Mouse (Mus musculus): ENCODE data around the gene Snx1.

The Snx1 gene

GRCm38 (mm10) chr9:66127884-66128283, 1.5 kb upstream of the Snx1 start:
- DNase-seq (ENCODE audit: low read depth, low spot score), result no peak

DNA sequence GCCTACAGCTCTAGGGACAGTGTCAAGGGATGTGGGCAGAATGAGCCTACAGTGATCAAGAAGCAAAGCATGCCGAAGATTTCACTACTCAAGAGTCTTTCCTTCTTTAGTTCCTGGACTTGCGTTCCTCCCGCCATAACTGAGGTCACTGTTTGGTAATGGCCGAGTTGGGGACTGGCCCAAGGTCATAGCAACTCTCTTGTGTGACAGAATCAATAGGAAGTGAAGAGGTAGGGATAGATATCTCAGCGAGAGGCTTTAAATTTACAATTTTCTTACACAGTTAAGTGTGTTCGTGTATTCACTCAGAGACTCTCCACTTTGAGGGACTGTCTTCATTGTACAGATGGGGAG, 783 bp upstream of the Snx1 start:
- no peak for DNase-seq (ENCODE audit: low read depth, low spot score)

DNA sequence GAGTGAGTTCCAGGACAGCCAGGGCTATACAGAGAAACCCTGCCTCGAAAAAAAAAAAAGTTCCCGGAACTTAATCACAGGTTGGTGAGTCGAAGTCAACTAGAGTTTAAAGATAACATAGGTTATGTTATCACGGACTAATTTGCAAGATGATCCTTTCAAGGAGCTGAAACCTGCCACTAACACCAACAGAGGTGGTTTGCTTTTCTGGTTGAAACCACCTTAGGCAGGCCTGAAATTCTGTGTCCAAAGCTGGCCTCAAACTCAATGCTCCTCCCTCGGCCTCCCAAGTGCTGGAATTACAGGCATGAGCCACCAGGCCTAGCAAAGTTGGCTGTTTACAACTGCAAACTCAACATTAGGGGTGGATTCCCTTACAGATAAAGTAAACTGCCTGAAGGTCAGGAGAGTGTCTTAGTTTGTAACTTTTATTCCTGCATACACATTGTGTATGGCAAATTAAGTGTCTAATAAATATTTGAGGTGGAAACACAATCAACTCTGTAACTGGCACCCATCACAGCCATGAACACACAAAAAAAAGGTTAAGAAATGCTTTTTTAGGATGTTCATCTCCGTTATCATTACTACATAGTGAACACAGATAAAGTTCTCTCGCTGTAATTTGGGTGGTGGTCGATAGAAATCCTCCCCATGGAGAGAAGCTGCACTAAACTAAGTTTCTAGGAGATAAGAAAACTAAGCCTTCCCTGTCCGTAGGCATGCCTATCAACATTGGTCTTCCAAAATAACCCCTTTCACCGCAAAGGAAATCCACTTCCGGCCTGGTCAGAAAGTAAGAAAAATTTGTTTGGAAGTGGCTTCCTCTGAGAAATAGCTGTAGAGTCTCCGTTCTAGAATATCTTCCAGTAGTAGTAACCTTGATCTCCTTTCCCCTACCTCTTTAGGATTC, 588 bp downstream of the Snx1 start:
- no peak for DNase-seq (ENCODE audit: low read depth, low spot score)

- peak; percentile 97 for DNase-seq (ENCODE audit: low read depth, low spot score)
These were observed 1.5 kb downstream of the Snx1 start for GRCm38 (mm10) chr9:66124681-66125542.

DNA sequence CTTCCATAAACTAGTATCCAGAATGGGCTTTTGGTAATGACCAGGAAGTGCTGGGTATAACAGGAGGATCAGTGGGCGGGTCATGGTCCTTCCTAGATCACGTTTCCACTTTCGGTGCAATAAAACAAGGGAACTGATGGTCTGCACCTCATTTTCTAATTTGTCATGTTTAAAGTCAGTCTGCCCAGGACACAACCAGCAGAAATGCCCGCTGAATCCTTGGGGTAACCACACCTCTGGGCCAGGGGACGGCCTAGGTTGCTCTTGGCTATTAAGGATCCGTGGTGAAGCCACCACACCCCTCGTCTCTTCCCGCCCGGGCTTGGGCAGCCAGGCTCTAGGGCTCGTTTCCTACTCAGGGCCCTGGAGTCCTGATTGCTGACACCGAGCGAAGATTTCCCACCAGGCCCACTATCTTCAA, 2.3 kb downstream of the Snx1 start:
- DNase-seq (ENCODE audit: low read depth, low spot score), result peak; percentile 21

DNA sequence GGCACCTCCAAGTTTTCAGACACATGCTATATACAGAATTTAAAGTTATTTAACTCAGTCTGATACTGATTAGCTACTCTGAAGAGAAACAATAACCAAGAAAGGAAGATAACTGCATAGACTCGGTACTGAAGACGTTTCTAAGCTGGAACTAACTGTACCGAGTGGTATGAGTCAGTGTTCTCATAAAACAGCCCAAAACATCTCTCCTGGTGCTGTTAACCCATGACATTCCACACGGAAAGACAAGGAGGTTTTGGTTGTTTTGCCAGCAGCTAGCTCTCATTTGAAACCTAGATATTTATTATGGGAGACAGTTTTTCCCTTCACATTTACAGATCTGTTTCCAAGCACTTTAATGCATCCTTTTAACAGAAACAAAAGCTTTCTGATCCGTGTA, 2.7 kb downstream of the Snx1 start:
- DNase-seq (ENCODE audit: low read depth, low spot score), result no peak

DNA sequence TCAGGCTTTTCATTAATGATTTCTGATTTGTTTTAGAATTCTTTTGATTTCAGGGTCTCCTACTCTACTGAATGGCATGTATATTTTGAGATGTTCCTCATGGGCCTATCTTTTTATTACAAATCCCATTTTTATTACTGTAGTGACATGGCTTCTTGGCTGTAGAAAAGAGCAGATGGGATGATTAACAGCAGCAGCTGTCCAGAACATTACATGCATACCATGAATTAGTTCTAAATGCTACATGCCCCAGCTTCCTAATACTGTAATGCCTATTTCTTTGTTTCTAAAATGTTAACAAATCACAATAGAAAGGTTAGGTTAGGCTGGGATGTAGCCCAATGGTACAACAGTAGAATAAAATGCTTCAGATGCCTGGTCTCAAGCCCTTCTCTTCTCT, 5.0 kb downstream of the Snx1 start:
- DNase-seq (ENCODE audit: low read depth, low spot score), result no peak

DNA sequence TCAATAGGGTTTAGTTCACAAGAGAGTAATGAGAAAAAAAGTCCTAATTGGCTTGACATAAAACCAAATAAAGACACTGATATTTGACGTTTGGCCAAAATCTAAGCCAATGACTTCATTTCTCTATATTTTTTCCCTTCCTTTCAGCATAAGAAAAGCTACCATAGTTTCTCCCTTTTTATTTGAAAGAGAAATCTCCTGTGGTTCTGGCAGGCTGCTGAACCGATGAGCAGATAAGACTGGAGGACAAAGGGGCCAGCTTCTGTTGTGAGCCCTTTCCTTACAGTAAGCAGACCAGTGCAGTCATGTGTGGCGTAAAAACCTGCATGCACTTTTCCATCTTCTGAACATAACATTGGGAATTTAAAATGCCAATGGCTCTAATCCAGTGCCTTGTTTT, 5.4 kb downstream of the Snx1 start:
- no peak for DNase-seq (ENCODE audit: low read depth, low spot score)

GRCm38 (mm10) chr9:66120106-66120505, 6.3 kb downstream of the Snx1 start:
- DNase-seq (ENCODE audit: low read depth, low spot score), result no peak

DNA sequence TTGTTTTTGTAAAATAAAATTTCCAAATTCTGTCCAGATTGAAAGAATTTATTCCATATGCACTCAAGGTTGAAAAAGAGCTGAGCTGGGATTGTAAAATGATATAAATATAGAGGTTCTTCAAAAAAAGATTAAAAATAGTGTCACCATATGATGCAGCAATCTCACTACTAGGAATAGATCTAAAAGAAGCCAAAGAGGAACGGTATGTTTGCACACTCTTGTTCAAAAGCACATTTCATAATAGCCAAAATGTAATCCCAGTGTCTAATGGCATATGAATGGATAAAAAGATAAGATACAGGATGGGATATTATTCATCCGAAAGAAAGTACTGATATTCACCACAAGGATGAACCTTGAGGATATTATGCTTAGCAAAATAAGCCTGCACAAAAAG, 6.9 kb downstream of the Snx1 start:
- no peak for DNase-seq (ENCODE audit: low read depth, low spot score)

- peak; percentile 56 for DNase-seq (ENCODE audit: low read depth, low spot score)
These were observed 9.5 kb downstream of the Snx1 start for GRCm38 (mm10) chr9:66116890-66117289.

GRCm38 (mm10) chr9:66114341-66114740, 12.0 kb downstream of the Snx1 start:
- DNase-seq (ENCODE audit: low read depth, low spot score), result no peak

- no peak for DNase-seq (ENCODE audit: low read depth, low spot score)
These were observed 15.6 kb downstream of the Snx1 start for GRCm38 (mm10) chr9:66110611-66111379.

DNA sequence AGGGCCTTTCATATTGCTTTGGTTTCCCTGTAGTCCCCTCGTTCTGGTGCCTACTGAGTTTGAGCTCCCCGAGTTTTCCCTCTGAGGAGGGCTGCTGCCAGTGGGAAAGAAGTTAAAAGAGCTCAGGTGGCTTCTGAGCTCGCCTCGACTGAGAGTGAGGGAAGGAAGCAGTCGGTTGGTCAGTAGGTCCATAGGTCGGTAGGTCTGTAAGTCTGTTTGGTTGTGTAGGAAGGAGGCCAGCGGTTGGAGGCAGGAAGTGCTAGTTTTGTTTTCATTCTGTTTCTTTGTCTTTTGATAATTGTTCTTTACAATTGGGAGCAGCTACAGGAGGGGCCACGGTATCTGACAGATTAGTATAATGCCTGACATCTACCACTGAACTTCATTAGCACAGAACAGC, 16.3 kb downstream of the Snx1 start:
- DNase-seq (ENCODE audit: low read depth, low spot score), result no peak

- DNase-seq (ENCODE audit: low read depth, low spot score), result no peak
These were observed 16.8 kb downstream of the Snx1 start for GRCm38 (mm10) chr9:66109574-66109973.

GRCm38 (mm10) chr9:66105168-66105567, 21.2 kb downstream of the Snx1 start:
- DNase-seq (ENCODE audit: low read depth, low spot score), result no peak

DNA sequence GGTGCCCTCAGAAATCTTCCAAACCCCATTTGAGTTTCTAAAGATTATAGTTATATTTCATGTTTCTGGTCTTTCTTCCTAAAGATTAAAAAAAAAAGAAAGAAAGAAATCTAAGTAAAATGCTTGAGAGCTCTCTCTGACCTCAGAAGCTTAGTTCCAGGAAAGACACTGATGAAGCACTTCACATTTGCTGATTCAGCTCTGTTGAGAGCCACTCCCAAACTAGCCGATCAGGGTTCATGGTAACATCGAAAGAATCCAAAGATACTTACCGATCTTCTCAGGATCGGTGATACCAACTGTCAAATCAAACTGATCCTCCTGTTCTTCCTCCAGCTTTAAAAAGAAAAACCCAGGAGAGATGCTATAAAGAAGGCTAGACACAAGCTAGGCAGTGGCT, 21.8 kb downstream of the Snx1 start:
- DNase-seq (ENCODE audit: low read depth, low spot score), result no peak

DNA sequence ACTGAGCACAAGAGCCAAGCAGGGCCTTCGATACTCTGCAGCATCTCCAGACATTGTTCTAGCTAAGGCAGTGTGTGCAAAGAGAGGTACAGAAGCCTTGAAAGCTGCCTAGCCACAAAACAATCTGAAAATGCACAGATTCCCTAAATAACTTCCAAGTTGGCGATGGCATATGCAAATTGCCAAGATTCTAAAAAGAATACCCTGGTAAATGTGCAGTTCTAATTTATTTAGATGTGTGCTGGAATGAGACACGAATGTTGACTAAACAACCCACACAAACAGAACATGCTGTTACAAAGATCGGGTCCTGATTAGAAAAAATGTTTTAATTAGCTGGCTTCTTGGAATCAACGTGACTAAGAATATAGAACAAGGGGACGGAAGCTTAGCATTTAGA, 23.7 kb downstream of the Snx1 start:
- no peak for DNase-seq (ENCODE audit: low read depth, low spot score)

GRCm38 (mm10) chr9:66101577-66101976, 24.8 kb downstream of the Snx1 start:
- DNase-seq (ENCODE audit: low read depth, low spot score), result no peak

DNA sequence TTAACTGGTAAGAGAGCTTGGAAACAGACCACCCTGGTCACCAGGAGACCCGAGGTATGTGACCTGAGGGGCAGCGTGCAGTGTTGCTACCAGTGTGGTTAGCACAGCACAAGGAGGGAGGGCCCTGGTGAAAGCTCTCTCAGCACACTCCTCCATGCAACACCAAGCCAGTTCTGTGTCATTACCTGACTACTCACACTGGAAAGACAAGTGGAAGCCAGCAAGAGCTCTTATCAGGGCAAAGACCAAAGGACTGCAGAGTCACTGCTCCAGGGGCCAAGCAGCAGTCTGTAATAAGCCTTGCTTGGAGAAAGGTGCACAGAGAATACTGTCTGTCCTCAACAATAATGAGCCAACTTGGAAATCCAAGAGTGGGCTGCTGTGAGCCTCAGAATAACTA, 33.7 kb downstream of the Snx1 start:
- DNase-seq (ENCODE audit: low read depth, low spot score), result no peak

DNA sequence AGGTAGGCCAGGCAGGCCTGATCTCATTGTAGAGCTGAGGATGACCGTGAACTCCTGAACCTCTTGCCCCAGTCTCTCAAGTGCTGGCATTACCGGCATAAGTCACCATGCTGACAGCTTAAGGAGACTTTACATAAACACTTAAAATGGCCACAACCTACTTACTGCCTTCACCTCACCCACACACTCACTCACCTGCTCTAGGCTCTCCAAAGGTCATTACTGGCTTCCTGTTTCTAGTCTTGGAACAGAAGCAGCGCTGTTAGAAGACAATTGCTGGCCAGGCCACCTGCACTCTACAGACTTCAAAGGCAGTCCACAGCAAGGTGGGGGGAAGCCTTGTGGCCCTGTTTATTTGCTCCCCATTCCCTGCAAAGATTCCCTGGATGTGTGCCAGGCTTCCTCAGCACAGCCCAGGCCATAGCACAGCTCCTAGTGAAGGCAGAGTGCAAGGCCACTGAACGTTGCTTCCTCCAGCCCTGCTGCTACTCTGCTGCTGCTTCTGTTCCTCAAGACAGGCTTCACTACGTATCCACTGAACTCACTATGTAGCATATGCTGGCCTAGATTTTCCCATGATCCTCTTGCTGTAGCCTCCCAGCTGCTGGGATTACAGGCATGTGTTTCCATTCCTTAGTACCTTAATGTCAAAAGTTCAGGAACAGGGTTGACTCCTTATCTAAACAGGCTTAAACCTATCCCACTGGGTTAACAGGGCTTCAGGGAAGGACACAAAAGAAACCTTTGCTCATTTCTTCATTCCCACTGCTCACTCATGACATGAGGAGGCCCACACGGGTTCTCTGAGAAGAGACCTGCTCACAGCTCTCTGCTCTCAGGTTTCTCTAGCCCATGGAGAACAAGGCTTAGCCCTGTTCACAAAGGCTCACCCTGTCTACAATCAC, 34.8 kb downstream of the Snx1 start:
- DNase-seq (ENCODE audit: low read depth, low spot score), result no peak

Measured in skeletal muscle tissue, adult 2 months (tissue).